In genomic region chr3:83127088-83127725, GRCm38 (mm10) we compare ENCODE assay signal across 8 mouse cellular contexts. TPM values are rescaled to one million over a fixed set of nuclear protein-coding genes. Genes with fewer than 3 reads are reported as not detected.
DNase-seq lines count a peak whose midpoint lies in the region; ATAC-seq and TF ChIP-seq lines count a peak whose summit lies in the region.

No protein-coding gene starts in this region.

- WGBS in cerebellum, adult 2 months = 1% methylated on average over 37 of the region's 37 CpGs
- WGBS in forebrain, postnatal 0 days = under 1% methylated on average over 31 of the region's 37 CpGs
- WGBS in intestine, embryonic 14.5 days = under 1% methylated on average over 35 of the region's 37 CpGs
- under 1% methylated on average over 33 of the region's 37 CpGs for WGBS in midbrain, embryonic 13.5 days

- peak in 1 of 2 experiments; percentile 18 for DNase-seq in cerebellum, adult 2 months
- DNase-seq in cerebellum, adult 18-20 months = no peak
- DNase-seq in ES-CJ7 (ENCODE audit: low read depth, low spot score) = peak; percentile 3
- peak; percentile 40 for DNase-seq in forebrain, postnatal 0 days
- peak; percentile 72 for DNase-seq in intestine, embryonic 14.5 days (ENCODE audit: low spot score)
- no peak for DNase-seq in layer of hippocampus, adult 18-20 months (ENCODE audit: low spot score in 2 of 2)
- DNase-seq in left cerebral cortex, postnatal 14 days (ENCODE audit: low spot score in 2 of 2) = no peak

- H3K36me3 ChIP-seq in forebrain, postnatal 0 days (ENCODE audit: insufficient read depth) = no peaks in the 10 kb centered on the region
- no peaks in the 10 kb centered on the region for H3K36me3 ChIP-seq in intestine, embryonic 14.5 days (ENCODE audit: control insufficient read depth, insufficient read depth, low read length)
- no peaks in the 10 kb centered on the region for H3K36me3 ChIP-seq in midbrain, embryonic 13.5 days

- H3K4me1 ChIP-seq in cerebellum, adult 2 months (ENCODE audit: control insufficient read depth, insufficient read depth, low read length) = peaks cover 6% of the 10 kb centered on the region; the same call in 1 of the 2 replicates
- peaks cover 8% of the 10 kb centered on the region; the same call in 1 of the 2 replicates for H3K4me1 ChIP-seq in forebrain, postnatal 0 days (ENCODE audit: insufficient read depth)
- peaks cover 15% of the 10 kb centered on the region for H3K4me1 ChIP-seq in intestine, embryonic 14.5 days (replicated peaks; ENCODE audit: control insufficient read depth, insufficient read depth, low read length)
- H3K4me1 ChIP-seq in midbrain, embryonic 13.5 days (replicated peaks) = peaks cover 33% of the 10 kb centered on the region

- H3K9me3 ChIP-seq in forebrain, postnatal 0 days (ENCODE audit: low read length) = no peaks in the 10 kb centered on the region
- H3K9me3 ChIP-seq in intestine, embryonic 14.5 days (ENCODE audit: control insufficient read depth, low read length) = no peaks in the 10 kb centered on the region
- no peaks in the 10 kb centered on the region for H3K9me3 ChIP-seq in midbrain, embryonic 13.5 days

- TF ChIP-seq CTCF in cerebellum, adult 2 months (IDR thresholded peaks at IDR 0.05; ENCODE audit: borderline replicate concordance, insufficient read depth, low read depth, low read length) = no peak
- TF ChIP-seq CTCF in forebrain, postnatal 0 days (IDR thresholded peaks at IDR 0.05; ENCODE audit: low read depth) = no peak

- H3K4me2 ChIP-seq in forebrain, postnatal 0 days (ENCODE audit: low read depth) = peak overlapping the region; percentile 98
- peak overlapping the region; percentile 98 for H3K4me2 ChIP-seq in intestine, embryonic 14.5 days (ENCODE audit: low read length)
- peak overlapping the region; percentile 100 for H3K4me2 ChIP-seq in midbrain, embryonic 13.5 days (replicated peaks)

- peak overlapping the region; percentile 43 for H3K4me3 ChIP-seq in cerebellum, adult 2 months (replicated peaks; ENCODE audit: insufficient read depth, low read depth, low read length)
- H3K4me3 ChIP-seq in forebrain, postnatal 0 days (ENCODE audit: low read depth, low read length) = peak overlapping the region; percentile 55
- H3K4me3 ChIP-seq in intestine, embryonic 14.5 days (ENCODE audit: low read depth, low read length) = peak overlapping the region; percentile 45
- H3K4me3 ChIP-seq in midbrain, embryonic 13.5 days (replicated peaks) = peak overlapping the region; percentile 66

- no peak overlapping the region for H3K27ac ChIP-seq in cerebellum, adult 2 months (ENCODE audit: insufficient read depth, low read length)
- 0 out of 2 replicates have a peak overlapping the region, but pooled peaks have one; percentile 10 for H3K27ac ChIP-seq in forebrain, postnatal 0 days (ENCODE audit: low read depth, low read length)
- no peak overlapping the region for H3K27ac ChIP-seq in intestine, embryonic 14.5 days (ENCODE audit: low read depth)
- H3K27ac ChIP-seq in midbrain, embryonic 13.5 days = no peak overlapping the region

- H3K27me3 ChIP-seq in cerebellum, adult 2 months (ENCODE audit: control insufficient read depth, insufficient read depth, low read length) = peaks cover 4% of the 10 kb centered on the region; the same call in 1 of the 2 replicates
- peaks cover 23% of the 10 kb centered on the region for H3K27me3 ChIP-seq in forebrain, postnatal 0 days (ENCODE audit: insufficient read depth, low read length)
- H3K27me3 ChIP-seq in intestine, embryonic 14.5 days (replicated peaks; ENCODE audit: control insufficient read depth, insufficient read depth, low read length) = peaks cover 61% of the 10 kb centered on the region
- peaks cover 68% of the 10 kb centered on the region for H3K27me3 ChIP-seq in midbrain, embryonic 13.5 days

- peak overlapping the region; percentile 53 for H3K9ac ChIP-seq in forebrain, postnatal 0 days
- peak overlapping the region; percentile 25; the same call in 1 of the 2 replicates for H3K9ac ChIP-seq in intestine, embryonic 14.5 days (ENCODE audit: low read length)
- H3K9ac ChIP-seq in midbrain, embryonic 13.5 days (replicated peaks) = peak overlapping the region; percentile 69

- peak; percentile 70 for ATAC-seq in forebrain, postnatal 0 days
- peak; percentile 70 for ATAC-seq in intestine, embryonic 14.5 days (replicated peaks; ENCODE audit: low FRiP score, low TSS enrichment, low read depth)
- ATAC-seq in midbrain, embryonic 13.5 days = peak; percentile 85

- no peak for TF ChIP-seq POLR2A in cerebellum, adult 2 months (IDR thresholded peaks at IDR 0.05; ENCODE audit: borderline replicate concordance, insufficient read depth, low read length)

- intact Hi-C loops in left cerebral cortex, postnatal 14 days (cut with DNase I) = no loop called here

RNA-seq across cellular contexts. Expression of gene Dchs2, which starts 0.5 kb away (rescaled TPM):
- polyA plus RNA-seq in cerebellum, adult 2 months (2012; rRNA removed) = 0.33 and 0.39 TPM in 2 replicates
- 5.8 and 8.5 TPM in 2 replicates for total RNA-seq in forebrain, postnatal 0 days (2014; rRNA removed)
- 0.29 and 0.48 TPM in 2 replicates for polyA plus RNA-seq in forebrain, postnatal 0 days (2015; fragmentation: Nextera tagmentation; extraction: Ambion mirVana)
- polyA plus RNA-seq in intestine, embryonic 14.5 days (2014; fragmentation: Nextera tagmentation; extraction: Ambion mirVana) = 0.55 and 0.58 TPM in 2 replicates
- 0.38 and 0.49 TPM in 2 replicates for polyA plus RNA-seq in midbrain, embryonic 13.5 days (2015; fragmentation: Nextera tagmentation; extraction: Ambion mirVana)
- 1 to 10 TPM; 3.9 to 4.5 TPM for total RNA-seq in layer of hippocampus, adult 18-20 months (2021)
- total RNA-seq in left cerebral cortex, postnatal 14 days (2021) = 1 to 10 TPM; 2.2 to 4.3 TPM

Comparison
In these comparisons a context has a peak if more than half of its experiments do, and no peak if none do; other contexts are left out.
1. DNase-seq: peak in ES-CJ7 (single experiment), forebrain, postnatal 0 days (single experiment) and intestine, embryonic 14.5 days (single experiment); none in cerebellum, adult 18-20 months (0 of 2), layer of hippocampus, adult 18-20 months (0 of 2) and left cerebral cortex, postnatal 14 days (0 of 2).
2. Peak in every context shown above with its lines, with median percentiles within 50 percentile points of each other: H3K4me3 ChIP-seq, ATAC-seq, H3K4me2 ChIP-seq and H3K9ac ChIP-seq.